Mouse (Mus musculus): ENCODE results near the gene P4ha3. TPM values are rescaled to one million over a fixed set of nuclear protein-coding genes. Genes with fewer than 3 reads are reported as not detected.

P4ha3 gene
- polyA plus RNA-seq, 1 experiment: 9.3 TPM

DNA sequence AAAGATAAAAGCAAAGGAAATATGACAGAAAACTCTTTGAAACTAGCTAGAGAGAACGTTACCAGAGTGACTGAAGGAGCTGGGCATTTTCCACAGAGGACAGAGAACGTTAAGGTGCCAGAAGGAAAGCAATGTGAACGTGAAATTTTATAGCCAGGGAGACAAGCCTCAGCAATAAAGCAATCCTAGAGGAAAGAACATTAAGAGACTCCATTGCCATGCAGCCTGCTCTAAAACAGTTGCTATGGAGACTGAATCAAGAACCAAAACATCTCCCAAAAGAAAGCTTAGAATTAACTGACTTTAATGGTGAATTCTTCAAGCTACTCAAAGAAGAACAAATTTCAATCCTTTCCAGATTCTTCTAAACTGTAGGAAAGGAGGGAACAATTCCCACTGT is 2.0 kb upstream of the P4ha3 start:
- Histone ChIP-seq H3K4me1 (replicated peaks; ENCODE audit: control insufficient read depth, insufficient read depth, low read length) (no peaks in the 10 kb centered on the region), H3K27me3 (ENCODE audit: control insufficient read depth, insufficient read depth, low read length) (peaks cover 6% of the 10 kb centered on the region; the same call in 1 of the 2 replicates), H3K36me3 (ENCODE audit: control insufficient read depth, insufficient read depth, low read length) (no peaks in the 10 kb centered on the region), H3K27ac (ENCODE audit: control insufficient read depth, insufficient read depth, low read length) (no peak overlapping the region), H3K4me3 (ENCODE audit: control insufficient read depth, insufficient read depth, low read length) (no peak overlapping the region)
- 27% methylated on average over 3 of the region's 3 CpGs for WGBS
- DNase-seq: no peak
- TF ChIP-seq POLR2A (IDR thresholded peaks at IDR 0.05; ENCODE audit: control insufficient read depth, extremely low read depth, insufficient read depth, low read length, poor library complexity) (no peak), CTCF (IDR thresholded peaks at IDR 0.05; ENCODE audit: borderline replicate concordance, control insufficient read depth, extremely low read depth, insufficient read depth, low read length, poor library complexity) (no peak)

DNA sequence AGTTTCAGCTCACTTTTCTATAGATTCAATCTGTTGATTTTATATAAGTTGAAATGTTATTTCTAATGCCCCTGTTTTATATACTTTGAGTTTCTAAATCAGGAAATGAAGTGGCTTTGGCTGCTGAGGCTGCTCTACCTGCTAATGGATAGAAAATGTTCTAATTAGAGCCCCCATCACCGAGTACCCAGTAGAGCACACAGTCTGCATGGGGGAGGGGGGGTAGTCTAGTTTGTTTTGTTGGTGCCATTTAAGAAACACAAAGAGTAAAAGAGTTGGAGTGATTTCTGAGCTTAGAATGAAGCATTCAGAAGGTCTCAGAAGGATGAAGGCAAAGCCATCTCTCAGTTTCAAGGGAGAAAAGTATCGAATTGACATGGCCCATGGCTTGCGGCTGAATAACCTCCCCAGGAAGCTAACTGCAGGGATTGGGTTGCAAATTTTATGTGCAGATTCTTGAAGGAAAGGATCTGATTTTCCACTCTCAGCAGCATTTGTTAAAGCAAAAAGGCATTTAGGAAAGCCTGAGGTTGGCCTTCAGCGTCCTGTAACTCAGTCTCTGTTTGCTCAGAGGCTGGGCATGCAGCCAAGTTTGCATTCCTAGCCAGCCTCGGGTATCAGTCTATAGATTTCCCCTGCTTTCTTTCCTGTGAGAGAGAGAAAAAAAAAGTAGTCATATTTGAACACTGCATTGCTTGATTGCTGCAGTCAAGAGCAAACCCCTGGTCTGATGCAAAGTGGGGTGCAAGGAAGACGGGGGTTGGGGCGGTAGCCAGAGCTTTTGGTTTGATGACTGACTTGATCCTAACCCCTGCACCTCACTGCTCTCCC is 2.6 kb downstream of the P4ha3 start:
- DNase-seq: no peak
- TF ChIP-seq POLR2A (IDR thresholded peaks at IDR 0.05; ENCODE audit: control insufficient read depth, extremely low read depth, insufficient read depth, low read length, poor library complexity) (no peak), CTCF (IDR thresholded peaks at IDR 0.05; ENCODE audit: borderline replicate concordance, control insufficient read depth, extremely low read depth, insufficient read depth, low read length, poor library complexity) (no peak)
- H3K27me3 ChIP-seq (ENCODE audit: control insufficient read depth, insufficient read depth, low read length): peaks cover 10% of the 10 kb centered on the region; the same call in 1 of the 2 replicates
- no peaks in the 10 kb centered on the region for H3K36me3 ChIP-seq (ENCODE audit: control insufficient read depth, insufficient read depth, low read length)
- WGBS: 48% methylated on average over 7 of the region's 7 CpGs
- no peak overlapping the region for H3K27ac ChIP-seq (ENCODE audit: control insufficient read depth, insufficient read depth, low read length)
- no peaks in the 10 kb centered on the region for H3K4me1 ChIP-seq (replicated peaks; ENCODE audit: control insufficient read depth, insufficient read depth, low read length)
- no peak overlapping the region for H3K4me3 ChIP-seq (ENCODE audit: control insufficient read depth, insufficient read depth, low read length)

DNA sequence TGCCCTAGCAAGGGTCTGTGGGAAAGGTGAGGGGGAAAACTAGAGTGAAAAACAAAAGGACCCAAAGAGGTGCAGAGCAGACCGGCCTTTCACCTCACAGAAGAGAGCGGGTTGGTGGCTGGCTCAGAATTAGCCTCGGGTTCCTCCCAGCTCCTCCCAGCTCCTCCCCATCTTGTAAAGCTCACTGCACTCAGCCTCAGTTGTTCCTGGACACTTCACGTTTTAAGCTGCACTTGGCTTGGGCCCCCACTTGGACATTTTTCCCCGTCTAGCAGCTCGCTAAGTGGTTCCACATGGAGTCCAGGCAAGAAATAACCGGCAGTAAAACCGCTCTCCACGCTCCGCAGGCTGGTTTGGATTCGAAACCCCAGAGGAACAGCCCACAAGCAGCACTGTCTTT is 3.3 kb downstream of the P4ha3 start:
- H3K4me3 ChIP-seq (ENCODE audit: control insufficient read depth, insufficient read depth, low read length): no peak overlapping the region
- no peak for DNase-seq
- WGBS: 60% methylated on average over 11 of the region's 11 CpGs
- TF ChIP-seq CTCF (IDR thresholded peaks at IDR 0.05; ENCODE audit: borderline replicate concordance, control insufficient read depth, extremely low read depth, insufficient read depth, low read length, poor library complexity) (no peak), POLR2A (IDR thresholded peaks at IDR 0.05; ENCODE audit: control insufficient read depth, extremely low read depth, insufficient read depth, low read length, poor library complexity) (no peak)
- no peaks in the 10 kb centered on the region for H3K4me1 ChIP-seq (replicated peaks; ENCODE audit: control insufficient read depth, insufficient read depth, low read length)
- no peak overlapping the region for H3K27ac ChIP-seq (ENCODE audit: control insufficient read depth, insufficient read depth, low read length)
- no peaks in the 10 kb centered on the region for H3K36me3 ChIP-seq (ENCODE audit: control insufficient read depth, insufficient read depth, low read length)
- H3K27me3 ChIP-seq (ENCODE audit: control insufficient read depth, insufficient read depth, low read length): peaks cover 10% of the 10 kb centered on the region; the same call in 1 of the 2 replicates

DNA sequence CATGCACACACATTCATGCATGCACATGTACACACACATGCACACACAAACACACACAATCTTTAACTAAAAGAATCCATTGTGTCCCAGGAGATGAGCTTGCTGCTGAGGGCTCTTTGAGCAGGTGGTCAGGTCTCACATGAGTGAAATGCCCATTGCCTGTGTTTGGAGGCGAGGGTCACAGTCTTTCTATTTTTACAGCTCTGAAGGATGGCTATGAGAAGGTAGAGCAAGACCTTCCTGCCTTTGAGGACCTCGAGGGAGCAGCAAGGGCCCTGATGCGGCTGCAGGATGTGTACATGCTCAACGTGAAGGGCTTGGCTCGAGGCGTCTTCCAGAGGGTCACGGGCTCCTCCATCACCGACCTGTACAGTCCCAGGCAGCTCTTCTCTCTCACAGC is 8.2 kb downstream of the P4ha3 start:
- 85% methylated on average over 8 of the region's 8 CpGs for WGBS
- TF ChIP-seq CTCF (IDR thresholded peaks at IDR 0.05; ENCODE audit: borderline replicate concordance, control insufficient read depth, extremely low read depth, insufficient read depth, low read length, poor library complexity) (no peak), POLR2A (IDR thresholded peaks at IDR 0.05; ENCODE audit: control insufficient read depth, extremely low read depth, insufficient read depth, low read length, poor library complexity) (no peak)

DNA sequence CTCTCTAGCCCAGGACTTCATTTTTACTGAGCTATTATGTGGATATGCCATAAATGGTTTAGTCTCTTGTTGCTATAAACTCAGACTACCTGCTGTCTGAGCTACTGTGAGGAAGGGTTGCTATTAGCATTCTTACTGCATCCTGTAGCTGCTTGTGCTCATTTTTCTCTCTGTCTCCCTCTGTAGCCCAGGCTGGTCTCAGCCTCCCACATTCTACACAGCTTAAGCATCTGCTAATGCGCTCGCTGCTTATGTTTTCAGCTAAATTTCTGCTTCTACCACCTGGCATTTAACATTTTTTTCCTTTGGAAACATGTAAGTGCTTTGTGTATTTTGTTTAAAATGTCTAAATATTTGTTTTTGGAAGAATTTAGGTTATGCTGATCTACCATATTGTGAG is 10.4 kb downstream of the P4ha3 start:
- Histone ChIP-seq H3K4me1 (replicated peaks; ENCODE audit: control insufficient read depth, insufficient read depth, low read length) (no peaks in the 10 kb centered on the region), H3K36me3 (ENCODE audit: control insufficient read depth, insufficient read depth, low read length) (no peaks in the 10 kb centered on the region), H3K27me3 (ENCODE audit: control insufficient read depth, insufficient read depth, low read length) (no peaks in the 10 kb centered on the region), H3K4me3 (ENCODE audit: control insufficient read depth, insufficient read depth, low read length) (no peak overlapping the region), H3K27ac (ENCODE audit: control insufficient read depth, insufficient read depth, low read length) (no peak overlapping the region)
- TF ChIP-seq CTCF (IDR thresholded peaks at IDR 0.05; ENCODE audit: borderline replicate concordance, control insufficient read depth, extremely low read depth, insufficient read depth, low read length, poor library complexity) (no peak), POLR2A (IDR thresholded peaks at IDR 0.05; ENCODE audit: control insufficient read depth, extremely low read depth, insufficient read depth, low read length, poor library complexity) (no peak)
- no peak for DNase-seq
- WGBS: 97% methylated on average over 2 of the region's 2 CpGs

More for the DNA sequence above, 8.2 kb downstream of the P4ha3 start:
- H3K36me3 ChIP-seq (ENCODE audit: control insufficient read depth, insufficient read depth, low read length): no peaks in the 10 kb centered on the region
- H3K4me1 ChIP-seq (replicated peaks; ENCODE audit: control insufficient read depth, insufficient read depth, low read length): no peaks in the 10 kb centered on the region
- no peak overlapping the region for H3K27ac ChIP-seq (ENCODE audit: control insufficient read depth, insufficient read depth, low read length)
- H3K4me3 ChIP-seq (ENCODE audit: control insufficient read depth, insufficient read depth, low read length): no peak overlapping the region
- no peak for DNase-seq
- 0 out of 2 replicates have a peak, but pooled peaks cover 1% of the 10 kb centered on the region for H3K27me3 ChIP-seq (ENCODE audit: control insufficient read depth, insufficient read depth, low read length)

DNA sequence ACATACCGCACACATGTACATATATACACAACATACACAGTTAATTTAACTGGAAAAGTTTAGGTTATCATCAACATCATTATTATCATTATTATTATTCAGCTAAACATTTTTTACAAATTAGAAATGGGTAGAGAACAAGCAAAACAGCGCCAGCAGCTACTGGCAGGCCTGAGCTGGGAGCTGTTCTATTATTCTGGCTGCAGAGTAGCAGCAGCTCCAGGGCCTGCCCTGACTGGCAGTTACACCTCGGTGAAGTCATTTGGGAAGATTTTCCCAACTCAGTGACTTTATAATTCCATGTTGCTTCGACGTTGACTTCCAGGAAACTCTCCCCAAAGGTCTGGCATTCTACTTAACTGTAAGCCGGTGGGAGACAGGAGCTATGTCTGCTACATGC is 11.4 kb downstream of the P4ha3 start:
- DNase-seq: no peak
- TF ChIP-seq CTCF (IDR thresholded peaks at IDR 0.05; ENCODE audit: borderline replicate concordance, control insufficient read depth, extremely low read depth, insufficient read depth, low read length, poor library complexity) (no peak), POLR2A (IDR thresholded peaks at IDR 0.05; ENCODE audit: control insufficient read depth, extremely low read depth, insufficient read depth, low read length, poor library complexity) (no peak)
- H3K4me3 ChIP-seq (ENCODE audit: control insufficient read depth, insufficient read depth, low read length): no peak overlapping the region
- no peaks in the 10 kb centered on the region for H3K4me1 ChIP-seq (replicated peaks; ENCODE audit: control insufficient read depth, insufficient read depth, low read length)
- WGBS: 84% methylated on average over 6 of the region's 6 CpGs
- no peaks in the 10 kb centered on the region for H3K36me3 ChIP-seq (ENCODE audit: control insufficient read depth, insufficient read depth, low read length)
- H3K27me3 ChIP-seq (ENCODE audit: control insufficient read depth, insufficient read depth, low read length): no peaks in the 10 kb centered on the region
- H3K27ac ChIP-seq (ENCODE audit: control insufficient read depth, insufficient read depth, low read length): no peak overlapping the region
